Mouse (Mus musculus) forebrain, embryonic 16.5 days (tissue): ENCODE measurements around the gene Cenpq. TPM values are rescaled to one million over a fixed set of nuclear protein-coding genes. Genes with fewer than 3 reads are reported as not detected.
A peak's percentile ranks its signal among the peaks of the same experiment; 100 is the strongest.

ENCODE experiments used
- ATAC-seq: fragments of 200-750 bp; cut with Nextera tagmentation; 2 replicates; pipeline ENCODE4 v1.8.0; 2017; ENCODE audit warnings: mild to moderate bottlenecking, moderate library complexity
- H3K27ac ChIP-seq: fragments of 300-500 bp; sonication (generic); 2 replicates; pipeline ENCODE4 v1.5.1; 2014; ENCODE audit warnings: low read length, control low read depth
- H3K27me3 ChIP-seq: fragments of 300-500 bp; sonication (generic); replicated peaks from 2 replicates; pipeline ENCODE4 v1.6.1; 2014; ENCODE audit warnings: low read length; ENCODE audit not compliant: control insufficient read depth, insufficient read depth
- H3K36me3 ChIP-seq: fragments of 300-500 bp; sonication (generic); 2 replicates; pipeline ENCODE4 v1.6.1; 2014; ENCODE audit not compliant: control insufficient read depth, insufficient read depth
- H3K4me1 ChIP-seq: fragments of 300-500 bp; sonication (generic); replicated peaks from 2 replicates; pipeline ENCODE4 v1.6.1; 2014; ENCODE audit warnings: low read length; ENCODE audit not compliant: control insufficient read depth, insufficient read depth
- H3K4me2 ChIP-seq: fragments of 300-500 bp; sonication (generic); 2 replicates; pipeline ENCODE4 v1.6.1; 2014; ENCODE audit warnings: mild to moderate bottlenecking, low read length, control low read depth
- H3K4me3 ChIP-seq: fragments of 300-500 bp; sonication (generic); replicated peaks from 2 replicates; pipeline ENCODE4 v1.5.1; 2014; ENCODE audit warnings: mild to moderate bottlenecking, low read length, control low read depth
- H3K9ac ChIP-seq: fragments of 300-500 bp; sonication (generic); replicated peaks from 2 replicates; pipeline ENCODE4 v1.6.1; 2014; ENCODE audit warnings: low read depth, low read length, control low read depth
- H3K9me3 ChIP-seq: fragments of 300-500 bp; sonication (generic); 2 replicates; pipeline ENCODE4 v1.6.1; 2016; ENCODE audit warnings: low read length; ENCODE audit not compliant: control insufficient read depth
- WGBS: fragments of 180-500 bp; shearing (Covaris S2); extraction: QIAGEN DNeasy Blood & Tissue Kit; methylation state at CpG from one replicate; pipeline ENCODE4 v1.1.7; 2014; 5-methylcytosine and 5-hydroxymethylcytosine counted together
- polyA plus RNA-seq: library from polyadenylated mRNA; unstranded; fragments of >200 nt; fragmentation: Nextera tagmentation; extraction: Ambion mirVana; gene quantifications from 2 replicates; pipeline ENCODE4 v1.2.1, GENCODE M21; 2015

Gene Cenpq
- polyA plus RNA-seq: 15.7 and 18.9 TPM in 2 replicates

DNA sequence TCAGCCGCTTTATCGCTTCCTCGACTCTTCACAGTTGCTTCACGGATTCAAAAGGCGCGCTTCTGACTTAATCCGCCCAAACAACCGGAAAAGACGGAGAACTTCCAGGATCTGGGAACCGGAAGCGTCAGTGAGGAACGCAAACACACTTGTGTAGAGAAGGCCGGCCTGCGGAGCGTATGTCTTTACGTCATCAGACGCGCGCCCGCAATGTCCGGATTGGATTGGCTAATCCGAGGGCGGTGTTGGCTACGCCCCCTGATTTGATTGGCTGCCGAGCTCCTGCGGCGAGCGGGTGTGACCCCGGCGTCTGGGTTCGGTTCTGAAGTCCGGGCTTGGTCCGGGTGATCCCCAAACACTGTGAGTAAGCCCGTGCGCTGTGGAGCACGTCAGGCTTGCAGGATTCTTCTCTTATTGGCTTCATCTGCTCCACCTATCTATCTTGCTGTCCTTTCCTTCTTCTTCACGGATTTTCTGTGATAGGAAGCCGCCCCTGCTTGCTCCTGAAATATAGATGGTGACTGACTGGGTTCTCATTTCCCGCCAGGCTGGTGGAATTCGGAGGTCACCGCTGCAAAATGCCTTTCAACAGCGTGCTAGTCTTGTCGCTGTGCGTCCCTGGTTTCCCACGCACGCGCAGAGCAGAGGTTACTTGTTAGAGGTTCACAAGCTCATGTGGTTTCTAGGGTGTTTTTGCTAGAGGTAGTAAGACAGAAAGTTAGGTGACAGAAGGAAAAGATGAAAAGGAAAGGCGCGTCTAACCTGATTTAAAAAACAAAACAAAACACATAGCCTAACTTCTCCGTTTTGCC lies at the start of gene Cenpq, which contains the start of gene Mut:
Gene Cenpq (minus strand): TSS at position 628 of the 812 bp plus-strand sequence.
Gene Mut (plus strand): TSS at position 266 of the 812 bp plus-strand sequence.
- H3K27ac ChIP-seq: peak within 1 kb of the TSS; percentile 93
- peak within 1 kb of the TSS; percentile 70 for H3K9ac ChIP-seq
- H3K4me3 ChIP-seq: peak within 1 kb of the TSS; percentile 69
- under 1% methylated on average over 50 of the region's 50 CpGs for WGBS
- no peaks in the 10 kb centered on the region for H3K9me3 ChIP-seq
- 0 out of 2 replicates have a peak, but pooled peaks cover 2% of the 10 kb centered on the region for H3K36me3 ChIP-seq
- H3K4me1 ChIP-seq: peaks cover 8% of the 10 kb centered on the region
- peak within 1 kb of the TSS; percentile 82 for H3K4me2 ChIP-seq
- peak; percentile 100 for ATAC-seq
- no peaks in the 10 kb centered on the region for H3K27me3 ChIP-seq

DNA sequence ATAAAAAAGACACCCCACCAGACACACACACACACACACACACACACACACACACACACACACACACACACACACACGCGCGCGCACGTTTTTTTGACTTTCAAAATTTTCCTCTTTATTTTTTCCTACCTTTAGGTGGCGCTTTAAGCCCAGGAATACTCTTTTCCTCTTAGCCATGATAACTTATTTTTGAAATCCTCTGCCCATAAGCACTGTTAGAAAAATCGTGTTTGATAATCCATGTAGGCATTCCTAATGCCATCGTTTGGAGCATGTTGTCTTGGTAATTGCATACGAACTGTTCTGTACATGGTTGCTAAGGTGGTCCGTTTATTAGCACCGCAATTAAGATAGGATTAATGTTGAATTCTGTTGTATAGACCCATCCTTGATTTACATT lies 43.1 kb upstream of the Cenpq start:
- H3K9me3 ChIP-seq: no peaks in the 10 kb centered on the region
- H3K27me3 ChIP-seq: no peaks in the 10 kb centered on the region
- no peak overlapping the region for H3K27ac ChIP-seq
- H3K4me3 ChIP-seq: no peak overlapping the region
- H3K9ac ChIP-seq: no peak overlapping the region
- H3K4me1 ChIP-seq: no peaks in the 10 kb centered on the region
- no peaks in the 10 kb centered on the region for H3K36me3 ChIP-seq
- 66% methylated on average over 10 of the region's 11 CpGs for WGBS
- no peak overlapping the region for H3K4me2 ChIP-seq
- peak; percentile 62 for ATAC-seq

DNA sequence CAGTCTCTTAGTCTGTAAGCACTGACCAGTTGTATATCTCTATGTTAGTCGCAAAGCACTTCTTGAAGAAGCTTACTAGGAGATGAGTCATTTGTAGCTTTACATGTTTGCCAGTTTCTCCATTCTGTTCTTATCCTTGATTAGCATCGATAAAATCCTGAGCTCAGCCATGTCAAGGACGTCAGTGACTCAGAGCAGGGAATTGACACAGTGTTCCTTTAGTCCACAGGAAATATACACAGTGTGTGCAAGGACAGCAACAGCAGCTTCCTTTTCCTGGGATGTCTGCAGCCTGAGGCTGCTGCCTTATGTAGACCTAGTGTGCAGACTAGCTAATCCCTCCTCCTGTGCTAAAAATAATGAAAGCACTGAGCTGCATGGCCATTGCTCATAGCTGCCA lies 13.7 kb upstream of the Cenpq start:
- no peak overlapping the region for H3K9ac ChIP-seq
- H3K4me1 ChIP-seq: no peaks in the 10 kb centered on the region
- no peak overlapping the region for H3K27ac ChIP-seq
- no peaks in the 10 kb centered on the region for H3K27me3 ChIP-seq
- H3K9me3 ChIP-seq: no peaks in the 10 kb centered on the region
- ATAC-seq: no peak
- H3K4me2 ChIP-seq: no peak overlapping the region
- 94% methylated on average over 3 of the region's 3 CpGs for WGBS
- peaks cover 9% of the 10 kb centered on the region for H3K36me3 ChIP-seq
- no peak overlapping the region for H3K4me3 ChIP-seq

DNA sequence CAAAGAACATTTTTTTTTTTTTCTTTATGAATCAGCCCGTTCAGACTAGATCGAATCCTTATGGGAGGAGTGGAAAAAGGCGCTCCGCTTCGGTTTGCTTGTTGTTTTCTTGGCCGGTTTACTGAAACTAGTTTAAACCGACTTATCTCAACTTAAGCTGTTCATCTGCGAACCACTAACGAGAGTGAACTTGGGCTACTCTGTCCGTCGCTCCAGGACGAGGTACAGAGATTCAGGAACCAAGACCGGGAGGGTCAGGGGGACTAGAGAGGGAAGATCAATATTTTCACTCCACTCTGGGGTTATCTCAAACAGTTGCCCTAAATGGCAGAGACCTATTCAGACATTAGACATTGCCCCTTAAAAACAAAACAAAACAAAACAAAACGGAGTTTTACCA lies 862 bp downstream of the Cenpq start:
- Histone ChIP-seq H3K4me3 (peak overlapping the region; percentile 69), H3K36me3 (0 out of 2 replicates have a peak, but pooled peaks cover 2% of the 10 kb centered on the region), H3K4me2 (peak overlapping the region; percentile 82), H3K27ac (no peak overlapping the region), H3K4me1 (peaks cover 8% of the 10 kb centered on the region), H3K27me3 (no peaks in the 10 kb centered on the region), H3K9me3 (no peaks in the 10 kb centered on the region), H3K9ac (peak overlapping the region; percentile 40; the same call in 1 of the 2 replicates)
- WGBS: 0% methylated on average over 14 of the region's 14 CpGs
- ATAC-seq: peak; percentile 22

DNA sequence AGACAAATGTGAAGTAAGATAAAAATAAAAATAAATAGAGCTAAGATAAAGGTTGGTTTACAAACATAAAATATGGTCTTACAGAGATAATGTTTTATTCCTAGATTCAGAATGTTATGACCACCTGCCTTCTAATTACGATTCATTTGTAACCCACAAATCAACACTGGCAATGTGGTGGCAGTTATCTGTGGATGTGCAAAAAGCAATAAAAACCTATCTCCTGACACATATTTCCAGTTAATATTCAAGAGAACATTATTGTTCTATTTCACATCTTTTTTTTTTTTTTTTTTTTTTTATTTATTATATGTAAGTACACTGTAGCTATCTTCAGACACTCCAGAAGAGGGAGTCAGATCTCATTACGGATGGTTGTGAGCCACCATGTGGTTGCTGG lies 19.3 kb downstream of the Cenpq start:
- Histone ChIP-seq H3K4me3 (no peak overlapping the region), H3K27me3 (no peaks in the 10 kb centered on the region), H3K4me2 (no peak overlapping the region), H3K36me3 (no peaks in the 10 kb centered on the region), H3K4me1 (no peaks in the 10 kb centered on the region), H3K9ac (no peak overlapping the region), H3K27ac (no peak overlapping the region), H3K9me3 (no peaks in the 10 kb centered on the region)
- 97% methylated on average over 1 of the region's 2 CpGs for WGBS
- ATAC-seq: no peak

DNA sequence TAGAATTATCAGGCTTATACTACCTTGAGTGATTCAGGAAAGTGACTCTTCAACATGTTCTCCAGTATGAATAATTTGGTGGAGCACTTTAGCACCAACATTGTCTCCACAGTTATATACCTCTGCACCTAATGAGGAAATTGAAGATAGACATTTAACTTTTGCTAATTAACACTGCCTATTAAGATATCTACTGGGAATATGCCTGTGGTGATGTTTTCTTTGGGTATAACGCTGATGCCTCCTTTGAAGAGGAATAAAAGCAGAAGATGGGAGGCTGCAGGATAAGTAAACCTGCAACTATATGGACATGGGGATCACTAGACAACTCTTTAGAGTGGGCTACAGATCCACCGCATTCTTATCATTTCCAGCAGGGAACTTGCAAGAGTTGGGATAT lies 20.6 kb downstream of the Cenpq start, which contains the start of gene Glyatl3:
Gene Glyatl3 (minus strand): TSS at position 101 of the 400 bp plus-strand sequence.
- no peaks in the 10 kb centered on the region for H3K36me3 ChIP-seq
- H3K4me1 ChIP-seq: no peaks in the 10 kb centered on the region
- no peak for ATAC-seq
- no peak within 1 kb of the TSS for H3K4me2 ChIP-seq
- no peak within 1 kb of the TSS for H3K9ac ChIP-seq
- WGBS: 91% methylated on average over 2 of the region's 2 CpGs
- no peaks in the 10 kb centered on the region for H3K27me3 ChIP-seq
- H3K27ac ChIP-seq: no peak within 1 kb of the TSS
- no peaks in the 10 kb centered on the region for H3K9me3 ChIP-seq
- H3K4me3 ChIP-seq: no peak within 1 kb of the TSS

DNA sequence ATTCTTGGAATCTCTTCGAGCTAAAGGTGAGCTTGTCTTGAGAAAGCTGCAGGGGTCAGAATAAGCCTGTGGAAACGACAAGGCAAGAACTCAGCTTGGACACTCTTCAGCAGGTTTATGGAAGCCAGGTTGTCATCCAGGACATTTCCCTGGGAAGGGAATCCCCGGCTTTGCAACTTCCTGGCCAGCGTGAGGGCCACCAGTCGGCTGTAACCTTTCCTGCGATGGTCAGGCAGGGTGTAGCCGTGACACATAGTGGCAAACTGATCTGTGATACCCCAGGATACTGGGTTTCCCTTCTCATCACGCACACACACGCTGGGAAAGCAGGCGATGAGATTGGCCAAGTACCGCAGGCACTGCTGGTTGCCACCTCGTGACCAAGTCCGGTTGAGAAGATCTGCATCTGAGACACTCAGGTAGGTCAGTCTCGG lies 30.1 kb downstream of the Cenpq start:
- Histone ChIP-seq H3K4me3 (no peak overlapping the region), H3K27me3 (no peaks in the 10 kb centered on the region), H3K9me3 (no peaks in the 10 kb centered on the region), H3K4me1 (no peaks in the 10 kb centered on the region), H3K4me2 (0 out of 2 replicates have a peak overlapping the region, but pooled peaks have one; percentile 13), H3K36me3 (no peaks in the 10 kb centered on the region), H3K9ac (no peak overlapping the region), H3K27ac (no peak overlapping the region)
- 11% methylated on average over 13 of the region's 14 CpGs for WGBS
- ATAC-seq: no peak

DNA sequence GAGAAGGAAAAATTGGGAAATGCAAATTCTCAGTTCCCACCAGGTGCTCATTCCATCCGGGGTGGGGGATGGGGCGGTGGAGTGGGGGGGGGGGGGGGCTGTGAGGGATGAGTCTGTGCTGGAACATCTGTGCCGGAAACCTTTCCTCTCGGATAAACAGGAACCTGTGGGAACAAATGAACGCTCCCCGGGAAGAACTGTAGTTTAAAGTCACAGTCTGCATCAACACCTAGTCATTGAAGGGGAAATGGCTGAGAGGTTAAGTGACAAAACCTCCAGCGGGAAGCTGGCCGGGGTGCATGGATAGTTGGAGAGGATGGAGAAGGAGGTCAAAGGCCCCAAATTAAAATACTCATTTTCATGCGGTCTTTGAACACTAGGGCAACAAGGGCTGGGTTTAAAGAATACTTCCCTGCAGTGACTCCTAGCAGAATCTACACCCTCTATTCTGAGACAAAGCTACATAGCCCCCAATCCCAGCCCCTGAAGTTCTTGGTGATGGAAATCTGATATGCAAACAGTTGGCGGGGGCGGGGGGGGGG lies 30.7 kb downstream of the Cenpq start:
- Histone ChIP-seq H3K4me2 (no peak overlapping the region), H3K27ac (no peak overlapping the region), H3K36me3 (no peaks in the 10 kb centered on the region), H3K27me3 (no peaks in the 10 kb centered on the region), H3K4me1 (no peaks in the 10 kb centered on the region), H3K9me3 (no peaks in the 10 kb centered on the region), H3K9ac (no peak overlapping the region), H3K4me3 (no peak overlapping the region)
- no peak for ATAC-seq
- WGBS: 11% methylated on average over 11 of the region's 11 CpGs

DNA sequence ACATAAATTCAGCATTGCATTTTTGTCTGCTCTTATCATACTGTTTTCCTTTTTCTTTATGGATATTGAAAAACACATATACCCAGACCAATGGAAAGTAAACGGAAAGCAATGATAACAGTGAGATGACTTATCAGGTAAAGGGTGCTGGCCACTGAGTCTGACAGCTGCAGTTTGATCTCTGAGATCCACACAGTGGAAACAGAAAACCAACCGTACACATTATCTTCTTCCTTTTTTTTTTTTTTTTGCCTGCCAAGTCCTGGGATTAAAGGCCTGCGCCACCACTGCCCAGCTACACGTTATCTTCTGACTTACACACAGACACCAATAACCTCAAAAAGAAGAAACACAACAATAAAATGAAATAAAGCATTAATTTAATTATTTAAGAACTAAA lies 31.5 kb downstream of the Cenpq start:
- 82% methylated on average over 4 of the region's 4 CpGs for WGBS
- Histone ChIP-seq H3K36me3 (no peaks in the 10 kb centered on the region), H3K27me3 (no peaks in the 10 kb centered on the region), H3K4me3 (no peak overlapping the region), H3K9ac (no peak overlapping the region), H3K4me1 (no peaks in the 10 kb centered on the region), H3K4me2 (no peak overlapping the region), H3K27ac (no peak overlapping the region), H3K9me3 (no peaks in the 10 kb centered on the region)
- ATAC-seq: no peak
